Mouse (Mus musculus): ENCODE results near the gene Hap1.
"Not testable (repeated sequence)": the region's sequence is repeated elsewhere in the genome, so short reads cannot be mapped to it uniquely, and the experiment has no call there.

Gene Hap1

GRCm38 (mm10) chr11:100318529-100319451 is 37.1 kb downstream of the Hap1 start:
- no peak for ATAC-seq (ENCODE audit: low TSS enrichment)

- ATAC-seq (ENCODE audit: low TSS enrichment): no peak
Observed at GRCm38 (mm10) chr11:100317826-100318380, 38.0 kb downstream of the Hap1 start.

GRCm38 (mm10) chr11:100315439-100315838 is 40.5 kb downstream of the Hap1 start:
- no peak for ATAC-seq (ENCODE audit: low TSS enrichment)

DNA sequence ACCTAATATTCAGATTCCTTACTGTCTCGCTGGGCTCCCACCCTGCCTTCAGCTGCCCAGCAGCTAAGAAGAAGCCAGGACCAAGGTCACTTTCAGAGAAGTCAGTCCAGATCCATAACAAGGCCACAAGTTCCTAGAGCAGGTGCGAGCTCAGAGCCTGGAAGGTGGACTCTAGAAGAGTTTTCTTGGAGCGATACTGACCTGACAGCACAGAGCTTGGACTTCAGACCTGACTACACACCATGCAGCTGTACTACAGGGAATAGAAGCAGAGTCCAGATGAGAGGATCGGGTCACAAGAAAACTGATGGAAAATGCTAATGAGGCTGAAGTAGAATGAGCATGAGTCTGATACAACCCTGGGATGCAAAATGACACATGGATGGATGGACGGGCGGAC is 42.5 kb downstream of the Hap1 start:
- no peak for ATAC-seq (ENCODE audit: low TSS enrichment)

DNA sequence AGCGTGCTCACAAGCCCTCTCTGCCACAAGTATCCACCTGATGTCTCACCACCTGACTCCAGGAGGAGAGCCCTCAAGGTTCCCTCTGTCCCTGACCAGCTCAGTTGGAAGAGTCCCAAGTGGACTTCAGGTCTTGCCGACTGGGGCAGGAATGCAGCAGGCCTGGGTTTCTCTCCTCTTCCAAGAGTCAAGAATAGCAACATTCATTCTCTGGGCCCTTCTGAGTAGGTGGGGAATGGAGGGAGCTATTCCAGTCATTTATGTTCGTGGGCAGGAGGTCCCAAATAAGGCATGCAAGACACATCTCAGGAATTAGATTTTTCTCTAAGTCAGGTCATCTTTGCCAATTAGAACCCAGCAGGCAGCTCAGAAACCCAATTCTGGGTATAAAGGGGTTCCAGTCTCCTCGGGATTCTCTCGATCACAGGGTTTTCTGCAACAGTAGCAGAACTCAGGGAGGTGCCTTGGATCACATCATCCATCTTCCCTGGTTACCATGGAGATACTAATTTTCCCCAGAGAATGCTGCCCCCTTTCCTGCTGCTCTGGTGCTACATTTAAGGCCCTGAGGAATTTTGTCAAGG is 43.7 kb downstream of the Hap1 start:
- peak; percentile 86 for ATAC-seq (ENCODE audit: low TSS enrichment)

DNA sequence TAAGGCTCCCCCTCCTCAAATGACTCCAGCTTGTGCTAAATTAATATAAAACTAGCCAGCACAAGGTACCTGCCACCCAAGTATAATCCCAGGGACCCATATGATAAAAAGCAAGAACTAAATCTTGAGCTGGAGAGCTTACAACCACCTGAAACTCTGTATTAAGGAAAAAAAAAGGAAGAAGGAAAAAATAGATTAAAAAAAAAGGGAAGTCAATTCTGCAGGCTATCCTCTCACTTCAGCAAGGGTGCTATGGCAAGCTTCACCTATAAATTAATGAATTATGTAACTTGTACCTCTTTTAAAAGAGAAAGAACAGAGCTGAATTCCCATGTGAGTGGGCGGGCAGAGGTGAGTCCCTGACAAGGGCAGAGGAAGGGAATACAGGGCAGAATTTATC is 44.3 kb downstream of the Hap1 start:
- no peak for ATAC-seq (ENCODE audit: low TSS enrichment)

GRCm38 (mm10) chr11:100308672-100309071 is 47.3 kb downstream of the Hap1 start:
- not testable (repeated sequence) for ATAC-seq (ENCODE audit: low TSS enrichment)

- no peak for ATAC-seq (ENCODE audit: low TSS enrichment)
Observed at GRCm38 (mm10) chr11:100307900-100308299, 48.0 kb downstream of the Hap1 start.

- no peak for ATAC-seq (ENCODE audit: low TSS enrichment)
Observed at GRCm38 (mm10) chr11:100301292-100301691, 54.6 kb downstream of the Hap1 start.

DNA sequence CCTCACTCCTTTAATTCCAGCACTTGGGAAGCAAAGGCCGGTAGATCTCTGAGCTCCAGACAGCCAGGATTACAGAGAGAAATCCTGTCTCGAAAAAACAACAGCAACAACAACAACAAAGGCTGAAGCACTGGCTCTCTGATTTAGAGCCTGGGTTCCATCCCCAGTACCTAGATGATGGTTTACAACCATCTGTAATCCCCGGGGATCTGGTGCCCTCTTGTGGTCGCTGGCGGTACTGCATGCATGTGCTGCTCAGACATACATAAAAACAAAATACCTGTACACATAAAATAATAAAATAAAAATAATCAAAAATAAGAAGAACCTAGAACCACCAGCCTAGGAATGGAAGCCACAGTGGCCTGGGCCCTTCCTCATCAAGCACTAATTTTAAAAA is 55.6 kb downstream of the Hap1 start:
- no peak for ATAC-seq (ENCODE audit: low TSS enrichment)

DNA sequence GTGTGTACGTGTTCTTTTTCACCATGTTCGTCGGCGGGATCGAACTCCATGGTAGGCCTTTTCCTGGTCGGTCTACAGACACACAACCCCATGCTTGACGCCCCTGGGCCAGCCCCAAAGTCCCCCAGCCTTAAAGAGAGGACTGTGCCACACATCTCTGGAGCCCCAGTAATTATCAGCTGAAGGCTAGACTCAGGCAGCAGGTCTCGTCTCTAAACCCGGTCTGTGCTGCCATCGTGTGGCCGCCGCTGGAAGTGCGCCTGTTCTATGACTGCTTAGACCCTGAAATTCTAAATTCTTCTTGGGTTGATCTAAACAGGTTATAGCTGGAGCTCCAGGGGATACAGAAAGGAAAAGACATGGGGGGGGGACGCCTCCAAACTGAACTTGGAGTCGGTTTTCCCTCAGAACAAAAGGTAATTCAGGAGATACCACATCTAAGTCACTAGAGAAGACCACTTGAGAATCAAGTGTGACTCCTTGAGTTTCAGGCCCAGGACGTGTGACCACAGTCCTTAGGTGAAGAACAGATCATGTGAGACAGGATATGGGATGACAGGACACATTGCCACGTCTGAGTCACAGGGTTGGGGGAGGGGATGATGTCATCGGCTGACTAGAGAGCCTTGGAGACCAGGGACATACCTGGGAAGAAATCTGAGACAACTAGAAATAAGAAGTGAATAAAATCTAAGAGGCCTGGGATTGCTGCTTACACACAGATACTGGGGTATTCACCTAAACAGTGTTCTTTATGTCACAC is 57.5 kb downstream of the Hap1 start:
- ATAC-seq (ENCODE audit: low TSS enrichment): peak; percentile 39; the same call in 1 of the 2 replicates

GRCm38 (mm10) chr11:100297801-100298200 is 58.1 kb downstream of the Hap1 start:
- no peak for ATAC-seq (ENCODE audit: low TSS enrichment)
